Mouse (Mus musculus) midbrain, embryonic 15.5 days (tissue): ENCODE measurements around the gene Usp4. TPM values are rescaled to one million over a fixed set of nuclear protein-coding genes. Genes with fewer than 3 reads are reported as not detected.

Source experiments
- ATAC-seq: fragments of 200-750 bp; cut with Nextera tagmentation; replicated peaks from 2 replicates; pipeline ENCODE4 v1.8.0; 2017; ENCODE audit warnings: moderate TSS enrichment
- H3K27ac ChIP-seq: fragments of 300-500 bp; sonication (generic); 2 replicates; pipeline ENCODE4 v1.5.1; 2015; ENCODE audit warnings: mild to moderate bottlenecking, inconsistent platforms
- H3K27me3 ChIP-seq: fragments of 300-500 bp; sonication (generic); replicated peaks from 2 replicates; pipeline ENCODE4 v1.6.1; 2015; ENCODE audit warnings: inconsistent platforms
- H3K36me3 ChIP-seq: fragments of 300-500 bp; sonication (generic); replicated peaks from 2 replicates; pipeline ENCODE4 v1.6.1; 2015; ENCODE audit warnings: inconsistent platforms
- H3K4me1 ChIP-seq: fragments of 300-500 bp; sonication (generic); 2 replicates; pipeline ENCODE4 v1.6.1; 2015; ENCODE audit warnings: inconsistent platforms
- H3K4me2 ChIP-seq: fragments of 300-500 bp; sonication (generic); 2 replicates; pipeline ENCODE4 v1.6.1; 2015; ENCODE audit warnings: inconsistent platforms, mild to moderate bottlenecking, moderate library complexity
- H3K4me3 ChIP-seq: fragments of 300-500 bp; sonication (generic); 2 replicates; pipeline ENCODE4 v1.5.1; 2015; ENCODE audit warnings: mild to moderate bottlenecking, inconsistent platforms
- H3K9ac ChIP-seq: fragments of 300-500 bp; sonication (generic); 2 replicates; pipeline ENCODE4 v1.6.1; 2015; ENCODE audit warnings: mild to moderate bottlenecking, inconsistent platforms
- H3K9me3 ChIP-seq: fragments of 300-500 bp; sonication (generic); 2 replicates; pipeline ENCODE4 v1.6.1; 2016; ENCODE audit warnings: inconsistent platforms
- WGBS: fragments of 180-500 bp; shearing (Covaris S2); methylation state at CpG from one replicate; pipeline ENCODE4 v1.1.7; 2015; ENCODE audit warnings: mixed read lengths; 5-methylcytosine and 5-hydroxymethylcytosine counted together
- polyA plus RNA-seq: library from polyadenylated mRNA; unstranded; fragments of >200 nt; fragmentation: Nextera tagmentation; extraction: Ambion mirVana; gene quantifications from 2 replicates; pipeline ENCODE4 v1.2.1, GENCODE M21; 2015

Gene Usp4
- polyA plus RNA-seq, 1 experiment from 2014 or later, result 151 TPM

DNA sequence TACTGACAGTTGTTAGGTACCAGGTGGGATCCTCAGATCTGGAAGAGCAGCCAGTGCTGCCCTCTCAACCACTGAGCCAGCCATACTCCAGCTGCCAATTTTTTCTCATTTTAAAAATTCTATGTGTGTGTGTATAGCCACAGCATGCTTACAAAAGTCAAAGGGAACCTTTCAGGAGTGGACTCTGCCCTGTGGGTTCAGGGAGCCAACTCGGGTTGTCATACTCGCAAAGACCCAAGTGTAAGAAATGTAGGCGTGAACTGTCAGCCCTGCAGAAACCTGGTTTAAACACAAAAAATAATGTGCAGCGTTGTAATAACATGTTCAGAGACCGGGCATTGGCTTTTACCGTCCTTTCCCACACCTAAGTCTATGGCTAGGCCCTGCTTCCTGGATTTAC is 46.5 kb downstream of the Usp4 start:
- Histone ChIP-seq H3K4me2 (no peak overlapping the region), H3K27me3 (no peaks in the 10 kb centered on the region), H3K4me3 (no peak overlapping the region), H3K9ac (no peak overlapping the region), H3K4me1 (no peaks in the 10 kb centered on the region), H3K9me3 (no peaks in the 10 kb centered on the region), H3K27ac (no peak overlapping the region), H3K36me3 (peaks cover 37% of the 10 kb centered on the region)
- 94% methylated on average over 6 of the region's 6 CpGs for WGBS
- no peak for ATAC-seq

DNA sequence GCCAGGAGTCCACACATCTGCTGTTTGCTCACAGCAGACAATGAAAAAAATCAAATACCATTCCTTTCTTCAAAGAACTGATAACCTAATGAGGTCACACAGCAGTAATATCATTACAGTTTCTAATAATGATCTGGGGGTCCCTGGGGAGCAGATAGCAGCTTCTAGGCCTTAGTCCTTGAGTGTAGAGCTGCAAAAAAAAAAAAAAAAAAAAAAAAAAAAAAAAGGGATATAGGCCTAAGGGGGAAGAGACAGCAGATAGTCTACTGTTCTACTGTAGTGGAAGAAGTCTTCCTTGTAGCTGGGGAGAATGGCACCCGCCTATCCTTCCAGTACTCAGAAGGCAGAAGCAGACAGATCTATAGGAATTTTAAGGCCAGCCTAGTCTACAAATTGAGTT is 47.8 kb downstream of the Usp4 start:
- Histone ChIP-seq H3K9me3 (no peaks in the 10 kb centered on the region), H3K4me1 (no peaks in the 10 kb centered on the region), H3K36me3 (peaks cover 29% of the 10 kb centered on the region), H3K4me2 (no peak overlapping the region), H3K9ac (no peak overlapping the region), H3K4me3 (no peak overlapping the region), H3K27ac (no peak overlapping the region), H3K27me3 (no peaks in the 10 kb centered on the region)
- WGBS, result 91% methylated on average over 1 of the region's 1 CpGs
- no peak for ATAC-seq

DNA sequence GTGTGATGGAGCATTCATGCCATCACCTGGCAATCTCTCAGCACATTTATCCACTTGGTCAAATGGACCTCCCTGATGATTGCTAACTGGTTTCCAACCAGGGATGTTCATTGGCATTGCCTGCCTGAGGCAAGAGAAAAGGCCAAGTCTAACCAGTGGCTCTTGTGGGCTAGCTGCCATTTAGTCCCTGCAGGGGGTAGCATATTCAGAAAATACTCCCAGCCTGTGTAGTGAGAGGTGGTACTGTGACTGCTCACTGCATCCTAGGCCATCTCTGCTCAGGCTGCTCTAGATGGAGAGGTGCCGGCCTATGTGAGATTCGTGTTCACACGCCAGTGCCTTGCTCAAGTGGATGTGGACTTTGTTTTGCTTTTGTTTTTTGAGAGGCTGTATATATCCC is 50.7 kb downstream of the Usp4 start:
- Histone ChIP-seq H3K4me2 (no peak overlapping the region), H3K27ac (no peak overlapping the region), H3K36me3 (peaks cover 5% of the 10 kb centered on the region; the same call in 1 of the 2 replicates), H3K4me1 (no peaks in the 10 kb centered on the region), H3K4me3 (no peak overlapping the region), H3K9ac (no peak overlapping the region), H3K9me3 (no peaks in the 10 kb centered on the region), H3K27me3 (no peaks in the 10 kb centered on the region)
- WGBS, result 92% methylated on average over 3 of the region's 3 CpGs
- ATAC-seq, result no peak

DNA sequence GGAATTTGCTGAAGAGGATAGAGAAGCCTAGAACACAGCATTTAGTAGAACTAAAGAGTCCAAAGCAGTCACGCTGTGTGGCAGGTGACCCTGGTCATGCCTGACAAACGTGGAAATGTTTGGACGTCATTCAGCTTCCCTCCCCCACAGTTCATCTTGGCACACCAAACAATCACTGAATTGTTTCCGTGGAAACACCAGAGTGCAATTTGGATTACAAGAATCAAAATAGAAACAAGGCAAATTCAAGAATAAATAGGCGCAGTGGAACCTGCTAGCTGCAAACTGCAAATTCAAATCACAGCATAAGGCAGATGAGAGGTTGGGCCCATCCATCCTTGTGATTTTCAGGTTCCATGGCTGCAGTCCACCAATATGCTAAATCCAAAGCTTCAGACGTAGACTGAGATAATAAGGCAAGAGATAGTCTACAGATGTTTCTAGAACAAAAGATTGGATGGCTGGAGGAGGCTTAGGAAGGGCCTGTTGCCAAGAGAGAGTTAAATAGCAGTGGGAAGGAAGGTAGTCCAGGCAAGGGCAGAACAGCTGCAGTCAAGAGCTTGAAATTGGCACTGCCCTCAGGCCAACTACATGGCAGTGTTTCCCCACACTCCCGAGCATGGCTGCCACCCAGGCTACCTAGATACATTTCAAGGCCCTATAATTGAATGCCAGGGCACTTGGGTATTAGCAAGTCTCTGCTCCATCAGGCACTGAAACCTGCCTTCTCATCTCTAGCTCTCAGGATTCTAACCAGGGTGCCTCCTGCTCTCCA is 53.7 kb downstream of the Usp4 start:
- no peak for ATAC-seq
- peak overlapping the region; percentile 25 for H3K27ac ChIP-seq
- WGBS, result 34% methylated on average over 7 of the region's 7 CpGs

DNA sequence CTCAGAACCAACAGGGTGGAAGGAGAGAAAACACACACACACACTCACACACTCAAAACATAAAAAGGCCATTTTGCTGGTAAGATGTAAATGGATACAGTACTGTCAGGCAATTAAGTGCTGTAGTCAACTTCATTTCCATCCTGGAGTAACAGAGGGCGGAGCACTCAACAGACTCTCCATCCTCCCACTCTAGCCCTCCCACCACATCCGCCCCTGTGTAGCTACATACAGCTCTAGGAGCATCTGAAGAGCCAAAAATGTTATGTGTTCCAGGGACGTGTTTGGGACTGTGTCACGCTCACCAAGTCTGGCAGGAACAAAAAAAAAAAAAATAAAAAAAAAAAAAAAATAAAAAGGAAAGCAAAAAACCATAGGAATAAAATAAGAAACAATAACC is 55.4 kb downstream of the Usp4 start:
- no peak for ATAC-seq

More for the DNA sequence above, 53.7 kb downstream of the Usp4 start:
- no peak overlapping the region for H3K4me3 ChIP-seq
- no peaks in the 10 kb centered on the region for H3K36me3 ChIP-seq
- H3K27me3 ChIP-seq, result no peaks in the 10 kb centered on the region
- no peaks in the 10 kb centered on the region for H3K4me1 ChIP-seq
- H3K9me3 ChIP-seq, result no peaks in the 10 kb centered on the region
- no peak overlapping the region for H3K9ac ChIP-seq
- H3K4me2 ChIP-seq, result no peak overlapping the region

DNA sequence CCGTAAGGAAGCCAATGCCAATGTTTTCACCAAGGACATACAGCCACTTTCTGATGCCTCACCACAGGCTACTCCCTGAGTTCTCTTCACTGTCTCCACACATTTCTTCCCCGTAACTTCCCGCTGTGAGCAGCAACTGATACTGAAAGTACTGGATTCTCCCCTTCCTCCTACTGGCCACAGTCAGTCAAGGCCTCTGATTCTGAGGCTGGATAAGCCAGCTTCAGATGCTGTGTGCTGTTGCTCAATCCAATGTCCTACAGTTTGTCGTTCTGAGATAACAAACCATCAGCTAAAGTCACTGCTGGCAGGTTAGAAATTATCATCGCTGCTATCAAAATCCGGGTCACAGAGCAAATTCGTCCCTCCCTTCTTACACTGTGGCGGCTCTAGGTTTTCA is 56.8 kb downstream of the Usp4 start:
- Histone ChIP-seq H3K36me3 (no peaks in the 10 kb centered on the region), H3K4me2 (no peak overlapping the region), H3K9ac (no peak overlapping the region), H3K27ac (no peak overlapping the region), H3K9me3 (no peaks in the 10 kb centered on the region), H3K4me1 (no peaks in the 10 kb centered on the region), H3K4me3 (no peak overlapping the region), H3K27me3 (no peaks in the 10 kb centered on the region)
- ATAC-seq, result no peak
- 83% methylated on average over 8 of the region's 8 CpGs for WGBS

More for the DNA sequence above, 55.4 kb downstream of the Usp4 start:
- H3K36me3 ChIP-seq, result no peaks in the 10 kb centered on the region
- no peak overlapping the region for H3K4me2 ChIP-seq
- H3K27ac ChIP-seq, result no peak overlapping the region
- no peaks in the 10 kb centered on the region for H3K4me1 ChIP-seq
- no peak overlapping the region for H3K9ac ChIP-seq
- 95% methylated on average over 4 of the region's 4 CpGs for WGBS
- no peak overlapping the region for H3K4me3 ChIP-seq
- H3K9me3 ChIP-seq, result no peaks in the 10 kb centered on the region
- no peaks in the 10 kb centered on the region for H3K27me3 ChIP-seq

DNA sequence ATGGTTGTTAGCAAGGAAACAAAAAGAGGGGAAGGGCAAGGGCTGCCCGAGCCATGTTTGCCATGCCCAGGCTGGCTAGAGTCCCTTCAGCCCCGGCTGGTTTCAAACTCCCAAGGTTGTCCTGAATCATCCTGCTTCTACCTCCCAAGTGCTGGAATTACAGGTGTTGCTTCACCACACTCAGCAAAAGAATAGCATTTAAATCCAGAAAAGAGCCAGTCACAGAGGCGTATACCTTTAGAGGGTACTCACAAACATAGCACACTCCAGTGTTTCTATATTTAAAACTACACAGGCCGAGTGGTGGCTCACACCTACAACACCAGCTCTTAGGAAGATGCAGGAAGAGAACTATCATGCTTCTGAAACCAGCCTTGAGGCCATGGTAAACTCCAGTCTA is 61.9 kb downstream of the Usp4 start:
- H3K27ac ChIP-seq, result no peak overlapping the region
- WGBS, result 96% methylated on average over 4 of the region's 4 CpGs
- no peak for ATAC-seq
- no peaks in the 10 kb centered on the region for H3K9me3 ChIP-seq
- no peaks in the 10 kb centered on the region for H3K36me3 ChIP-seq
- no peak overlapping the region for H3K4me3 ChIP-seq
- H3K4me1 ChIP-seq, result no peaks in the 10 kb centered on the region; the same call in 1 of the 2 replicates
- H3K27me3 ChIP-seq, result no peaks in the 10 kb centered on the region
- H3K9ac ChIP-seq, result no peak overlapping the region
- no peak overlapping the region for H3K4me2 ChIP-seq

DNA sequence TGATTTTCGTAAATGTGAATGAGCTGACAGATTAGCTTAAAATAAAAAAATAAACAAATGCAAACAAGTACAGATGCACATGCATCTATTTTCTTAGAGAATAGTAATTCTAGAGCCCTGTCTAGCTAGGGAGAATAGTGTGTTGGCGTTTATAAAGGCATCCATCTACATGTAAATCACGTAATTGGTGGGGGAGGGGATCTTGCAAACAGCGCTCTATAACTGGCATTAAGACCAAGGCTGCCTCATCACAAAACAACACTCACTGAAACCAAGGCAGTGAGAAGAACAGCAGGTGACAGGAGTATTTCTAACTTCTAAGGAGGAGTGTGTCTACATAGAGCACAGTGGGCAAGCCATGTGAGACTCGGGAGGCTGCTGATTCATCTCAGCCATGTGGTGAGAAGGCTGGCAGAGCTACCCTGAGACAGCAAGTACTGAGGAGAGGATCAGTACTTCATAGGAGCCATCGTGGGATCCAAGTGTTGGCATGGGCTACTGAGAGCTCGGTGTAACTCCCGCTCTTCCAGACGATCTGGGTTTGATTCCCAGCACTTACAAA is 63.8 kb downstream of the Usp4 start:
- no peaks in the 10 kb centered on the region; the same call in 1 of the 2 replicates for H3K4me1 ChIP-seq
- H3K9me3 ChIP-seq, result no peaks in the 10 kb centered on the region
- no peak overlapping the region for H3K4me2 ChIP-seq
- ATAC-seq, result no peak
- no peak overlapping the region for H3K9ac ChIP-seq
- WGBS, result 73% methylated on average over 9 of the region's 9 CpGs
- H3K27me3 ChIP-seq, result no peaks in the 10 kb centered on the region
- no peaks in the 10 kb centered on the region for H3K36me3 ChIP-seq
- H3K27ac ChIP-seq, result no peak overlapping the region
- H3K4me3 ChIP-seq, result no peak overlapping the region

DNA sequence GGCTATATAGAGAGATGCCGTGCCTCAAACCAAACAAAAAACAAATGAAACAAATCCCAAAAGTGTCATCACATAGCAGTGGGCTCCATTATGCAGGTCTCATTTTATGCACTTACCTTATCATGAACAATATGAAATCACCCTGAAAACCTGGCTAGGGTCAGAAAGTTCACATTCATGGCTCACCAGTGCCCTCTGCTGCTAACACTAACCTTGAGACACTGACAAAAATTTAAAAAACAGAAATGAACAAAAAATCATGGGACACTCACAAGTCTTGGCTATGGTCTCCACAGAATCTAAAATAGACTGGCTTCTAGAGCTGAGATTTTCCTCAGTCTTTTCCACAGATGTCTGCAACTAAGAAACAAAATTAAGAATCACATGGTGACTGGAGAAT is 64.6 kb downstream of the Usp4 start:
- H3K27ac ChIP-seq, result no peak overlapping the region
- no peaks in the 10 kb centered on the region for H3K9me3 ChIP-seq
- ATAC-seq, result no peak
- H3K36me3 ChIP-seq, result no peaks in the 10 kb centered on the region
- H3K4me1 ChIP-seq, result no peaks in the 10 kb centered on the region; the same call in 1 of the 2 replicates
- H3K4me3 ChIP-seq, result no peak overlapping the region
- H3K9ac ChIP-seq, result no peak overlapping the region
- H3K4me2 ChIP-seq, result no peak overlapping the region
- 79% methylated on average over 1 of the region's 1 CpGs for WGBS
- no peaks in the 10 kb centered on the region for H3K27me3 ChIP-seq

DNA sequence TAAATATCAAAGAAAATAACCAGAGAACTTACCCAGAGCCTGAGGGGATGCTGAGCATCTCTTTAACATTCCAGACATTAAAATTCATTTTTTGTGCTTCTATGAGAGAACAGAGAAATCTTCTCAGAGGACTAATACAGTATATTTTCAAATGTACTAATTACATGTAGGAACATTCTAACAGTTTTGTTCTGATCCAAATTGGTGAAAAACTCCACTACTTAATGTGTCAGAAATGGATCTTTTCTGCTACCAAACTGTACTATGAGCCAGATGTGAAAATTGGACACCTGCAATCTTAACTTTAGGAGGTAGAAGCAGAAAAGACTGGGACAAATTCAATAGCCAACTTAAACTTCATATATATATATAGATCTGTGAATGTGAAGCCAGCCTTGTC is 80.7 kb downstream of the Usp4 start, which contains the start of gene Ccdc36:
TSS of gene Ccdc36 (minus strand) at position 101 of the 400 bp plus-strand sequence.
- no peak for ATAC-seq
- no peaks in the 10 kb centered on the region for H3K27me3 ChIP-seq
- H3K36me3 ChIP-seq, result no peaks in the 10 kb centered on the region
- no peaks in the 10 kb centered on the region for H3K9me3 ChIP-seq
- H3K27ac ChIP-seq, result no peak within 1 kb of the TSS
- H3K4me3 ChIP-seq, result no peak within 1 kb of the TSS
- H3K9ac ChIP-seq, result no peak within 1 kb of the TSS
- no peak within 1 kb of the TSS for H3K4me2 ChIP-seq
- no peaks in the 10 kb centered on the region for H3K4me1 ChIP-seq

DNA sequence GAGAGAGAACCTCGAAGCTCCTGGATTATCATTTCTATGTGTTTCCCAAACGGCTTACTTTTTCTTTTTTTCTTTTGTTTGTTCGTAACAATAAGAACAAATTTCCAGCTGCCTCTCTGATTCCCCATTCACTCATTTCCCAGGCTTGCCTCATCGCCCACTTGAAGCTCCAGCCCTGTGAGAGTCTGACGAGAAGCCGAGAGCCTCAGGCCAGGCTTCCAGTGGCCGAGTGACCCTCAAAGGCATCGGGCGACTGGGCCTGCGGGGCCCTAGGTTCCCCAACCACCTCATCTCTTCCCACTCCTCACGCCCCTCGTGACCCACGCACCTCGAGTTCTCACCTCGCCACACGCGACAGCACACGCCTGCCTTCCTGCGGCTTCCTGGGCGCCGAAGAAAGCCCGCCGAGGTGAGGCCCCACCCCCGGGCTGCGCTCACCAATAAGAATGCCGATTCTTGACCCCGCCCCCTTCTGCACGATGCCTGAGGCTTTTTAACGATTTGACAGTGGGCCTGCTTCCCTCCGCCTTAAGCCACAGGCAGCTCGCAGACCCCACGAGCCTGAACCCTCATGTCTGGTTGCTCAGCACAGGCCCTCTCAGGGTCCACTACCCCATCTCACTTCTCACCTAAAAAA is 83.9 kb downstream of the Usp4 start:
- 53% methylated on average over 32 of the region's 32 CpGs for WGBS
- Histone ChIP-seq H3K9ac (no peak overlapping the region; the same call in 1 of the 2 replicates), H3K27ac (no peak overlapping the region), H3K36me3 (no peaks in the 10 kb centered on the region), H3K27me3 (no peaks in the 10 kb centered on the region), H3K9me3 (no peaks in the 10 kb centered on the region), H3K4me3 (peak overlapping the region; percentile 31), H3K4me2 (peak overlapping the region; percentile 46), H3K4me1 (peaks cover 6% of the 10 kb centered on the region; the same call in 1 of the 2 replicates)
- ATAC-seq, result no peak

DNA sequence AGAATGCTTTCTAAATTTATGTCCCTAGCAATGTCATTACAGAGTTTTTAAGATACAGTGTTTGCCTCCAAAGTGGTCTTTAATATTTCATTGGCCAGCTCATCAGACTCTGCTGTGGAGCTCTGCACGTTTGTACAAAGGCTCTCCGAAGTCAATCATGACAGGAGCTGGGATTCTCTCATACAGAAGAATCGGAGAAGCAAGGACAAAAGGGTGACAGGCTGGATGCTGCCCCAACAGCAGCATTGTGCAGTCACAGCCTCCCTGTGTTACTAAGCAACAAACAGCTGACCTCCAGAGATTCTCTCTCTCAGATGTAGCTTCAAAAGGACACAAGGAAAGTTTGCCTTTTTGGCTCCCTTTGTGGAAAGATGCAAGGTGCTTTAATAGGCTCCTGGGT is 88.5 kb downstream of the Usp4 start, which contains the start of gene BC048562:
TSS of gene BC048562 (plus strand) at position 301 of the 400 bp plus-strand sequence.
- no peaks in the 10 kb centered on the region for H3K36me3 ChIP-seq
- no peaks in the 10 kb centered on the region for H3K27me3 ChIP-seq
- 11% methylated on average over 3 of the region's 3 CpGs for WGBS
- peaks cover 14% of the 10 kb centered on the region for H3K4me1 ChIP-seq
- no peaks in the 10 kb centered on the region for H3K9me3 ChIP-seq
- no peak for ATAC-seq
- no peak within 1 kb of the TSS for H3K4me2 ChIP-seq
- H3K27ac ChIP-seq, result peak within 1 kb of the TSS; percentile 48; the same call in 1 of the 2 replicates
- no peak within 1 kb of the TSS for H3K9ac ChIP-seq
- H3K4me3 ChIP-seq, result no peak within 1 kb of the TSS
